Mouse (Mus musculus) layer of hippocampus, adult 9-10 months (tissue): ENCODE results near the gene Dock3.
A peak's percentile ranks its signal among the peaks of the same experiment; 100 is the strongest.
"Not testable (repeated sequence)": the region's sequence is repeated elsewhere in the genome, so short reads cannot be mapped to it uniquely, and the experiment has no call there.

Experiments
- DNase-seq: peaks from one replicate; pipeline ENCODE4 v3.0.0; 2022; ENCODE audit warnings: low spot score

Dock3 gene

GRCm38 (mm10) chr9:107255596-107255995 lies 23.9 kb upstream of the Dock3 start:
- DNase-seq: no peak

GRCm38 (mm10) chr9:107254925-107255324 lies 23.2 kb upstream of the Dock3 start:
- DNase-seq: no peak

GRCm38 (mm10) chr9:107254476-107254875 lies 22.8 kb upstream of the Dock3 start:
- DNase-seq: no peak

- no peak for DNase-seq
Measured at GRCm38 (mm10) chr9:107252164-107252563, 20.5 kb upstream of the Dock3 start.

GRCm38 (mm10) chr9:107250416-107251337 lies 19.0 kb upstream of the Dock3 start:
- DNase-seq: no peak

GRCm38 (mm10) chr9:107249154-107249553 lies 17.4 kb upstream of the Dock3 start:
- no peak for DNase-seq

- DNase-seq: no peak
Measured at GRCm38 (mm10) chr9:107246170-107246569, 14.5 kb upstream of the Dock3 start.

GRCm38 (mm10) chr9:107245311-107245710 lies 13.6 kb upstream of the Dock3 start:
- no peak for DNase-seq

- no peak for DNase-seq
Measured at GRCm38 (mm10) chr9:107236151-107236550, 4.4 kb upstream of the Dock3 start.

GRCm38 (mm10) chr9:107235261-107235660 lies 3.6 kb upstream of the Dock3 start:
- no peak for DNase-seq

- no peak for DNase-seq
Measured at GRCm38 (mm10) chr9:107232140-107232539, 431 bp upstream of the Dock3 start.

GRCm38 (mm10) chr9:107230991-107231538 lies 644 bp downstream of the Dock3 start:
- no peak for DNase-seq

- no peak for DNase-seq
Measured at GRCm38 (mm10) chr9:107224597-107224996, 7.1 kb downstream of the Dock3 start.

- peak; percentile 8 for DNase-seq
Measured at GRCm38 (mm10) chr9:107174831-107175230, 56.9 kb downstream of the Dock3 start.

- no peak for DNase-seq
Measured at GRCm38 (mm10) chr9:107165792-107166191, 65.9 kb downstream of the Dock3 start.

GRCm38 (mm10) chr9:107164825-107165224 lies 66.9 kb downstream of the Dock3 start:
- no peak for DNase-seq

GRCm38 (mm10) chr9:107156388-107156787 lies 75.3 kb downstream of the Dock3 start:
- not testable (repeated sequence) for DNase-seq

- DNase-seq: no peak
Measured at GRCm38 (mm10) chr9:107112791-107113190, 118.9 kb downstream of the Dock3 start.

GRCm38 (mm10) chr9:107112056-107112455 lies 119.7 kb downstream of the Dock3 start:
- no peak for DNase-seq

- DNase-seq: no peak
Measured at GRCm38 (mm10) chr9:107099487-107099886, 132.2 kb downstream of the Dock3 start.

- DNase-seq: not testable (repeated sequence)
Measured at GRCm38 (mm10) chr9:107089451-107089850, 142.3 kb downstream of the Dock3 start.

- peak; percentile 7 for DNase-seq
Measured at GRCm38 (mm10) chr9:107087531-107087930, 144.2 kb downstream of the Dock3 start.

GRCm38 (mm10) chr9:107037947-107038346 lies 193.8 kb downstream of the Dock3 start:
- DNase-seq: no peak
